Mouse (Mus musculus): ENCODE results near the gene Trarg1.

Trarg1 gene

DNA sequence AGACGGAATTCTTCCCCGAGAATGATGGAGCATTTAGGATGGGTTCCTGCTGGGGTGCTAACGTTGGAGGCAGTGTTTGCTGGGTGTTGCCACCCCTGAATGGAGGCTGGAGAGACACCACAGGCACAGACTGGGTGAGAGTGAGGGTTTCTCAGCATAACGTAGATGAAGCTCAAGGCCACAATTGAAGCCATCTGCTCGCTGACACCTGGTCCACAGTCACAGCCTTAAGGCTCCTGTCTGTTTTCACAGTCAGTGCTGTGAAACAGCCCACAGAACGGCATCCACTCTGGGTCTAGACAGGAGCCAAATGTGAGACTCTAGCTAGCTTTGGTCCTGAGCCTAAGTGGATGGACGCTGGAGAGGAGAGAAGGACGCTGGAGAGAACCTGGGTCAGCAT is 5.4 kb upstream of the Trarg1 start:
- no peak for DNase-seq (ENCODE audit: low spot score in 2 of 2)

DNA sequence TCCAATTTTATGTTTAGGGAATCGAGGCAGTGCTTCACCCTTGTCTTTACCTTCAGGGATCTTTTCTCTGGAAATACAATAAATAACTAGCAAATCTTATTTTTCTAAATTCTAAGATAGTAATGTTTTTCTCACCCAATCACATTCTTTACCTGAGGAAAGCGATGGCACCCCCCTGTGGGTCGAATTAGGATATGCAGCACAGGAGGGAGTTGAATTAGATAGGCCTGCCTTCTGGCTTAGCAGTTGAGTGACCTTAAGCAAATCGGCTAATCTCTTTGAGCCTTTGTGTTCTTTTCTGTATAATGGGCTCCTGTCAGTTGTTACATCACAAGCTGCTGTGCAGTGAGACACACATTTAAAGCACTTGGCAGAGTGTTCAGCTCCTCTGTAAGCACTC is 4.9 kb upstream of the Trarg1 start:
- DNase-seq (ENCODE audit: low spot score in 2 of 2) = no peak

DNA sequence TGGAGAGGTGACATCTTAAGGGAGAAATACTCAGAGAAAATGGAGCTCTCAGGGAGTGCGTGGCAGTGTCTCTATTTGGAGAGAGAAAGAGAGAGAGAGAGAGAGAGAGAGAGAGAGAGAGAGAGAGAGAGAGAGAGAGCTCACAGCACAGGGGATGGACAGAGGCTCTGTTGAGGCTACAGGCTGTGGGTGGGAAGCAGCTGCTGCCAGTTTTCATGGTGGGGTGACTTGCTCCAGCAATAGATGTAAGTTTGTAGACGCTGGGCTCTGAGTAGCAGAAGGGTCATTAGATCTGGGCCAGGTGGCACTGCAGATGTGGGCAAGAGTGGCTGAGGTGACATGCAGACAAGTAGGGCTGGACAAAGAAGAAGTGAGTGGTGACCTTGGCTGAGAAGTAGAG is 6.0 kb downstream of the Trarg1 start:
- DNase-seq (ENCODE audit: low spot score in 2 of 2) = no peak

DNA sequence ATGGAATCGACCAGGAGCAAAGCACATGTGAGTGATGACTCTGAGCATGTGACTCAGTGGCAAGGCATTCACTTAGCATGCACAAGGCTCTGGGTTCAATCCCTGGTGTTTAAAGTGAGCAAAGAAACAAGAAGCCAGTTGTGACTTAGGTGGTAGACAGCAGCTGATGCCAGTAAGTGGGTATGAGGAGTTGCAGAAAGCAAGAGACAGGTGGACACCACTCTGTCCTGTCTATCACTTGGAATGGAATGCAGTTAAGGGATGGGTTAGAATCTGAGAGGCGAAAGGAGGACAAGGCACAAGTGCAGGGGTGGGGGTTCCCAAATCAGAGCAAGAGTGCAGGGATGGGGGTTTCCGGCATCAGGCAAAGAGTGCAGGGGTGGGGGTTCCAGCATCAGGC is 12.5 kb downstream of the Trarg1 start:
- no peak for DNase-seq (ENCODE audit: low spot score in 2 of 2)

- DNase-seq (ENCODE audit: low spot score in 2 of 2) = peak in 1 of 2 experiments; percentile 39
These were observed 16.2 kb downstream of the Trarg1 start for GRCm38 (mm10) chr11:76695810-76696209.

DNA sequence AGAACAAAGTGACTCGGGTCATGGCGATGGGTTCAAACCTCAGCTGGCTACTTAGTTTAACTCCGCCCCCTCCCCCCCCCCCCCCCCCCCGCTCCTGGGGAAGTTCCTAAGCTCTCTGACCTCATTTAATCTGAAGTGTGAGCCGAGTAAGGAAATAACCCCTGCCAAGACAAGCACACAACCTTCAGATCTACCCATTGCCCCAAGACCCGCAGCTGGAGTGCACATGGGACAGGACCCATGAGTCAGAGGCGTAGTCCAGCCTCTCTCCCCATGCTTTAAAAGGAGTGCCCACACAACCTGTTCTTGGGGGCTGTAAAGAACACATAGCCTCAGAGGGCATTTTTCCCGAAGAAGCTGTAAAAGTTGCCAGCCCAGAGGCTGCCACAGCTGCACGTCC is 20.0 kb downstream of the Trarg1 start:
- DNase-seq (ENCODE audit: low spot score in 2 of 2) = no peak

DNA sequence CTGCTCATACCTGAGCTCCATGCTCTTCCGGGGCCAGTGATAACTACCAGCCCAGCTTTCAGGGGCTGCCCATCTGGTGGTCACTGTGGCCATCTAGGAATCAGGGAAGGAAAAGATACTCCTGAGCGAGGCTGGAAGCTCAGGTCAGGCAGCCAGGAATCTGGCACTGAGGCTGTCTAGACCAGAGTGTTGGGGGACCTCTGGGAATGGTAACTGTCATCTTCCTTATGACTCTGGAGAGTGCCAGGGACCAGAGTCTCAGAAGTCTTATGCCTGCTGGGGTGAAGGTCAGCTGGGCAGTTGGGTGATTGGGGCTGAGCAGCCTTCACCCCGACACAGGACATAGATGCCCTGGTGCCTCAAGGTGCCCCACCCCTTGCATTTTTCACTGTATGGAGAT is 28.0 kb downstream of the Trarg1 start:
- no peak for DNase-seq (ENCODE audit: low spot score in 2 of 2)

- DNase-seq (ENCODE audit: low spot score in 2 of 2) = no peak
These were observed 28.5 kb downstream of the Trarg1 start for GRCm38 (mm10) chr11:76708066-76708465.

- no peak for DNase-seq (ENCODE audit: low spot score in 2 of 2)
These were observed 29.3 kb downstream of the Trarg1 start for GRCm38 (mm10) chr11:76708881-76709280.

DNA sequence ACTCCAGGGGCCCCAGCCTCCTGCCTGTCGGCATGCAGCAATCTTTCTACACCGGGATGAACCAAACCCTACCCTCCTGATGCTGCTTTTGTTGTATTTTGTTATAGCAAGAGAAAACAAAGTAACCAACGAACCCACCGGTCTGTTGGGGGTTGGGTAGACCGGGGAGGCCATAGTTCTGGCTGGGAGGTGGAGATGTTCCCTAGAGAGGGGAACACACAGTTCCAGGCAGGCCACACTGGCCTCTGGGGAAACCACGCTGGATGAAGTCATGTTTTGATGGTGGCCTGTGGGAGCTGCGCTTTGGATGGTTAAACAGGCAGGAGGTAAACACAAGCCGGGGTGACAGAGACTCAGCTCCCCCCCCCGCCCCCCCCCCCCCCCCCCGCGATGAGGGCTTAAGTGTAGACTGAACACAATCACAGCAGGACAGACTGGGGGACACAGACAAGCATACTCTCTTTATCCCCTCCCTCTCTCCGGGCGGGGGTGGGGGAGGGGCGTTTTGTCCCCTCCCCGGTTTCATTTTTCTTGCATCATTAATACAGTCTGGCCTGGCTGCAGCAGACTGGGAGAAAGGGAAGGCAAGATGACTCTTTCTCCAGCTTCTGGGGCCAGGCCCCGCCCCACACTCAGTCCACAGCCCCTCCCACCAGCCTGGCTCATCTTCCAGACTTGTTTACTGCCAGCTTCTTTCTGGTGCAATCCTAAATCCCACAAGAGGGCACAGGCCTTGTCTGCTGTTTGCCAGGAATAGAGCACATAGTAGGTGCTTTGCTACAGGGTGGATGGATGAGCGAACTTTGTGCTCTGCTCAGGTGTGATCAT is 30.2 kb downstream of the Trarg1 start:
- no peak for DNase-seq (ENCODE audit: low spot score in 2 of 2)

DNA sequence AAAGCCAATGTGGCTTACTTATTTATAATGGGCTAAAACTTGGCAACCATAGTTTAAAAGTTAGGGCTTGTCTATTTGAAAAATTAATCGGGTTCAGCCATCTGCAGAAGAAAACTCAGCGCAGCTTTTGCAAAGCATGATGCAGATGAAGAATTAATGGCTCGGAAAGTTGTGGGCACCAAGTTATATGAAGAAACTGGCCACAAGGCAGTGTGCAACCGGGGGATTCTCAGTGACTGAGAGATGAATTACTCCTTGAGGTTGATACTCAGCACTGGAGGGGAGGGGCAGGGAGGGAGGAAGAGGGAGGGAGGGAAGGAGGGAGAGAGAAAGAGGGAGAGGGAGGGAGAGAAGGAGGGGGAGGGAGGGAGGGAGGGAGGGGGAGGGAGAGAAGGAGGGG is 37.4 kb downstream of the Trarg1 start:
- no peak for DNase-seq (ENCODE audit: low spot score in 2 of 2)

- no peak for DNase-seq (ENCODE audit: low spot score in 2 of 2)
These were observed 44.3 kb downstream of the Trarg1 start for GRCm38 (mm10) chr11:76723911-76724310.

GRCm38 (mm10) chr11:76728093-76728492 is 48.5 kb downstream of the Trarg1 start:
- no peak for DNase-seq (ENCODE audit: low spot score in 2 of 2)

DNA sequence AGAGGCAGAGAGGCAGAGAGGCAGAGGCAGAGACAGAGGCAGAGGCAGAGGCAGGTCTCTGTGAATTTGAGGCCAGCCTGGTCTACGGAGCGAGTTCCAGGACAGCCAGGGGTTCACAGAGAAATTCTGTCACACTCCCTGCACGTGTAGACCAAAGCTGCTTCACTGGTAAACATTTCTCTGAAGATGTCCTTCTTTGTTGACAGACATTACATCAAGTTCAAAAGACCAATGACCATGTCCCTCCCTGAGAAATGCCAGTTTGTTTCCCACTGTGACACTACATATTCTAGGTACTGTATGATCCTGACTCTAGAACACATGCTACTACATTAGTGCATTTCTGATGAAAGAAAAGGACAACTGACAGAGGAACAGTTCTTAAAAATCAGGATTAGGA is 51.0 kb downstream of the Trarg1 start:
- DNase-seq (ENCODE audit: low spot score in 2 of 2) = no peak

GRCm38 (mm10) chr11:76734560-76734959 is 55.0 kb downstream of the Trarg1 start:
- no peak for DNase-seq (ENCODE audit: low spot score in 2 of 2)

DNA sequence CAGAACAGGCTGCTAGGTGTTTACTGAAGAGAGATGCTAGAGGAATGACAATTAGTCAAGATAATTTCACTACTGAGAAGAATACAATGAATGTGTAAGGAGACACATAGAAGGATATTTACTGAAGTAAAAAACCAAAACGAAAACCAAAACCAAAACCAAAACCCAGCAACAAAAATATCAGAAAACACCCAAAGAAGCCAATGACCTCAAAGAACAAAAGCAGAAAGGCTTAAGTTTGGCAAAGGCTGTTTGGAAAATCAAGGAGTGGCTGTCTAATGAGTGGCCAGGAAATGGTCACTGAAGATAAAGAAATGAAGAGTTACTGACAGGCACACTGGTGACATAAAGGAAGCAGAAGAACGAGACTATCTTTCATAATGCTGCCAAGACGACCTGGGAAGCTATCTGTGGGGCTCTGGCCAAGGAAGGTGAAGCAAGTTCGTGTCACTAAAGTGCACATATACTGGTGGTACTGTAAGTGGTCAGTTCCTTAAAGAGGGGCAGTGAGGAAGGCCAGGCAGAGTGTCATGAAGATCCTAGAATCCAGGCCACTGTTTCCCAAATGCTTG is 56.2 kb downstream of the Trarg1 start:
- no peak for DNase-seq (ENCODE audit: low spot score in 2 of 2)

DNA sequence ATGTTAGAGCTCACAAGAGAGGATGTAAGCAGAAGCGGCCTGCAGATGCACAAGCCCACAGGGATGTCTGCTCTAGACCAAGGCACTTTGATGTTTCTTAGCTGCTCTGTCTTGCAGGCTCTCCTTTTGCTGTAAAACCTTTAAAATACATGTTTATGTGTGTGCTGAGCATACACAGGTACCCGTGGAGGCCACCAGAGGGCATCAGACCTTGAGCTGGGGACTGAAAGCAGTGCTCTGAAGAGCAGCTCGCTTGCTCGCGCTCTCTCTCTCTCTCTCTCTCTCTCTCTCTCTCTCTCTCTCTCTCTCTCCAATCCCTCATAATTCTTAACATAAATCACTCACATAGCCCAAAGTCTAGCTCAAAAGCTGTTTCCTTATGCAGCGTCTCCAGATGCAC is 59.5 kb downstream of the Trarg1 start:
- no peak for DNase-seq (ENCODE audit: low spot score in 2 of 2)

GRCm38 (mm10) chr11:76742511-76742910 is 62.9 kb downstream of the Trarg1 start:
- DNase-seq (ENCODE audit: low spot score in 2 of 2) = no peak

- DNase-seq (ENCODE audit: low spot score in 2 of 2) = peak in 1 of 2 experiments; percentile 61
These were observed 64.9 kb downstream of the Trarg1 start for GRCm38 (mm10) chr11:76744550-76744949.

DNA sequence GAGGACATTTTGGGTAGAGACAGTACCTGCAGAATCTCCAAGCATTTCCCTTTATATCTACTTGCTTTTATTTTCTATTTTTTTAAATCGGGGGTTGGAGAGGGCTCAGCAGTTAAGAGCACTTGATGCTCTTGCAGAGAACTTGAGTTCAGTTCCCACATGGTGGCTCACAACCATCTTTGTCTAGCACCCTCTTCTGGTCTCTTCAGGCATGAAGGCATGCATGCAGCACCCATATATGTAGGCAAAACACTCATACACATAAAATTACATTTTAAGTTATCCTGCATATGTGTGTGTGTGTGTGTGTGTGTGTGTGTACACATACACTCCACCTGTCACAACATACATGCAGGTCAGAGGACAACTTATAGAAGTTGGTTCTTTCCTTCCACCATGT is 66.3 kb downstream of the Trarg1 start:
- no peak for DNase-seq (ENCODE audit: low spot score in 2 of 2)

All from left cerebral cortex, adult 9 months (tissue).